Mouse (Mus musculus) frontal cortex, postnatal 10 days (tissue): ENCODE measurements around the gene Dcdc2c.

Experiments
- DNase-seq, 2 experiments: peaks; one replicate each; pipeline ENCODE4 v3.0.0; 2022; ENCODE audit warnings: low spot score in 2 of 2, mixed read lengths in 1 of 2

The Dcdc2c gene

DNA sequence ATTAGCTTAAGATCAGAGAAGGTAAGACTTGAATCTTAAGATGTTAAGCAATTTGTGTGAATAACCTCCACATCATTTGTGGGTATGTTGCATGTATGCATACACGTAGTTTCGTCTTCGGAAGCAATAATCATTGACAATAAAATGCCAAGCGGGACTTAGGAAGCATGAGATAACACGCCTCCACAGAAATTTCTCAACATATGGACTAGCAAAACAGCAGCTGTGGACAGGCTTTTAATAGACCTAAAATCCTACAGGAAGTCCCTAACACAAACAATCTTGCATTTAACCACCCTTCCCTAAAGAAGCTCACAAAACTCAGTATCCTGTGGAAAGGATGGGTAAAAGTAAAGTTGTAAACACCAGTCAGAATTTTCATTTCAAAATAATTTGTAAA, 93.4 kb downstream of the Dcdc2c start:
- DNase-seq, result no peak

DNA sequence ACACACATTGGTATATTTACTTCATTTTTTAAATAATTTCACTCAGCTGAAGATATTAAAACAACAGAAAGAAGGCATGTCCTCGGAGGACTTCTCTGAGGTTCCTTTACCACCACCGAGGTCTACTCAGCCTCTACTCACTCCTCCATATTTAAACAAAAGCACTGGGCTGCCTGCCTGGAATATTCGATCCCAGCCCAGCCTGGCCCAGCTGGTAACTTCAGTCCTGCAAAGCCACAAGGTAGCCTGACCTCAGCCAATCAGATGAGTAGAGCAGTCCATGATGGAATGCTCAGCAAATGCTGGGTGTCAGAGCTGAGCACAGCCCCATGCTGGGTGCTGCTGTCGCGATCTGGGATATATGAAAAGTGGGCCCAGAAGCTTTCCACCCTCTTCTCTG, 115.7 kb downstream of the Dcdc2c start:
- DNase-seq, result no peak

DNA sequence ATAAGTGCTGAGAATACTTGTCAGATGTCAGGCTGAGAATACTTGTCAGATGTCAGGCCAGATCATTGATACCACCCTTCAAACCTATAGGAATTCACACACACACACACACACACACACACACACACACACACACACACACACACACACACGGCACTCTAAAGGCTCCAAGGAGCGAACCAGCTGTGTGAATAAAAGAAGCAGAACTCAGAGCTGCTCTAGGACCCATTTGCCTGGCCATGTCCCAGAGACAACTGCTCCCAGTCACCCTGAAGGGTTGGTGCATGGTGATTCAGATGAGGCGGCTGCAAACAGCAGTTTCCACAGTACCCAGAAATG, 119.5 kb downstream of the Dcdc2c start:
- DNase-seq, result no peak

DNA sequence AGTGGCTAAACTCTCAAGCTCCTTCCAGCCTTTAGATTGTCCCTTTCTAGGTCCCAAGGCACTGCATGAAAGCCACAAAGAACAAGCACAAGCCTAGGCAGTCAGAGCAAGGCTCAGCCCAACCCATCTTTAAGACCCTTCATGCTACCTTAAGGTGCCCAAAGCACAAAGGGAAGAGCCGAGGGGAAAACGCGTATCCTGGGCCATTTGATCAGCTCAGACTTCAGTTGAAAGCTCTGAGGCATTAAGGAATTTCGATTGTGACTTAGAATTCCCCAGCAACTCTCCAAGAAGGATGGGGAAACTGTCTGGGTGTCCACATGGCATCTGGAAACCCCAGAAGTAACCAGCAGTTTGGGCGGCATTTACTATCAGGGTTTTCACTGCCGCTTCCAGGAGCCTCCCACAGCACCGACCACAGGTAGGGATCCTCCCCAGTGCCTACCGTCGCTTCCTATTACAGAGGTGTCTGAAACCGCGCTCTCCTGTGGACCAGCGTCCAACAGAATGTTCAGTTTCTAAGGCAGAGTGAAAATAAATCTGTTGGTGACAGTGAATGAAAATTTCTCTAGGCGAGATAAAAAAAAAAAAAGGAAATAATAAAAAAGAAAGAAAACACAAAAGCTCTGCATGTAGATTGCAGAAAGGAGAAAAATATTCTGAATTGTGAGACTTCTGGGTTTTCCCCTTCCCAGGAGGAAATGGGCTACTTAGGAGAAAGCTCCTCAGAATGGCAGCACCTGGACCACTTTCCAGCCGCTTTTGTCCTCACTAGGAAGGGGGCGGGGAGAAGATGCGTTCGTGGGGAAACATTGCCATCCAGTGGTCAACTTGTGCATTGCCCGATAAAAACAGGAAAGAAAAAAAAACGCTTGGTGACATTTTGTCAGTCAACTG, 120.1 kb downstream of the Dcdc2c start:
- DNase-seq, result peak; percentile 19 to 69

GRCm38 (mm10) chr12:28429856-28430255, 122.3 kb downstream of the Dcdc2c start:
- DNase-seq, result no peak

DNA sequence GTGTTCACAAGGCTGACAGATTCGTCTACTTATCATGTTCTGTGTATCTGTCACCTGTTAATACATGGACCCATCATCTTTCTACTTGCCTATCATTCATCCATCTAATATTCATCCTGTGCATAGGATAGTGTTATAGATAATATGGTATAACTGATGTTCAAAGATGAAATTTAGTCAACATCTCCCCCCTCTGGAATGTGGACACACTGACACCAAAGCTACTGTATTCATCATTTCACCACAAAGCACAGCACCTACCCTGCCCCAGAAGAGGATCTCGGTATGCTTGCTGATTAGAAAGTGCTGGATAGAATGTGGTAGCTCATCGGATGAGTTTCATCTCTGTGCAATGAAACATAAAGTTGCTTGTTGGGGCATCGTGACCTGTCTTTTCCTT, 135.2 kb downstream of the Dcdc2c start:
- no peak for DNase-seq

- DNase-seq, result no peak
These were observed 144.4 kb downstream of the Dcdc2c start for GRCm38 (mm10) chr12:28407656-28408405.

DNA sequence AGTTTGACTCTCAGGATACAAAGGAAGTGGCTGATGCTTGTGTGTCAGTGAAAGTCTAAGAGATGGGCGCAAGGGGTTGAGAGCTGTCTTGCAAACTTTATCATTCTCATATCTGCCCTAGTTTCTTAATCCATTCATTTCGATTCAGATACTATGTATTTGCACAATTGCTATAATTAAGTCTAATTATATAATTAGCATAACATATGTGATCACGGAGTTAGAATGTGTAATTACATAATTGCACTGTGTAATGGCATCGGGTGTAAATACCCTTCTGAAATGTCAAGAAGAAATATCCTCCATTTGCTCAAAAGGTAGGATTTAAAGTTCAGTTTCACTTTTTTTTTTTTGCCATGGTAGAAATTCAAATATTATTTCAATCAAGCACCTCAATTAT, 149.9 kb downstream of the Dcdc2c start:
- DNase-seq, result no peak

DNA sequence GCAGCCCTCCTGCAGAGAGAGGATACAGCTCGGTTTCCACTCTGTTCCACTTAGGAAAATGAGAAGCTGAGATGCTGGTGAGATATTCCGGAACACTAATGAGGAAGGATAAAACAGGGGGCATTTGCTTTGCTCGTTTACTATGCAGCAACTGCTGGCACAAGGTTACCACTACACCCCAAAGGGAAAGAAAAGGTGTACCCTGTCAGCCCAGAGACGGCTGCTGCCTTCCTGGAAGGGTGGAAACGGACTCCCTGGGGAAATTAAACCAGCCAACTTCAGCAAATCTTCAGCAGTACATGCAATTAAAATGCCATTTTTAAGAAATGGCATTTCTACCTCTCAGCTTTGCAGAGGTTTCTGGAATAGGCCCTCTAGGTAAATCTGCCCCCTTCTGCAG, 150.8 kb downstream of the Dcdc2c start:
- DNase-seq, result no peak

- DNase-seq, result no peak
These were observed 160.1 kb downstream of the Dcdc2c start for GRCm38 (mm10) chr12:28392129-28392528.
